Mouse (Mus musculus) limb, embryonic 13.5 days (tissue): Measurements from ENCODE around the gene Adgra3. TPM values are rescaled to one million over a fixed set of nuclear protein-coding genes. Genes with fewer than 3 reads are reported as not detected.

Experiments
- ATAC-seq: fragments of 200-750 bp; cut with Nextera tagmentation; 2 replicates; pipeline ENCODE4 v1.8.0; 2017; ENCODE audit warnings: low read depth, moderate number of reproducible peaks, moderate TSS enrichment; ENCODE audit not compliant: low FRiP score
- H3K27ac ChIP-seq: fragments of 300-500 bp; sonication (generic); 2 replicates; pipeline ENCODE4 v1.5.1; 2015; ENCODE audit warnings: inconsistent platforms, mild to moderate bottlenecking, moderate library complexity
- H3K27me3 ChIP-seq: fragments of 300-500 bp; sonication (generic); 2 replicates; pipeline ENCODE4 v1.6.1; 2015; ENCODE audit warnings: mild to moderate bottlenecking, inconsistent platforms
- H3K36me3 ChIP-seq: fragments of 300-500 bp; sonication (generic); 2 replicates; pipeline ENCODE4 v1.6.1; 2015; ENCODE audit warnings: inconsistent platforms, mild to moderate bottlenecking, moderate library complexity
- H3K4me1 ChIP-seq: fragments of 300-500 bp; sonication (generic); 2 replicates; pipeline ENCODE4 v1.6.1; 2015; ENCODE audit warnings: inconsistent platforms
- H3K4me2 ChIP-seq: fragments of 300-500 bp; sonication (generic); replicated peaks from 2 replicates; pipeline ENCODE4 v1.6.1; 2015; ENCODE audit warnings: inconsistent platforms, mild to moderate bottlenecking, moderate library complexity
- H3K4me3 ChIP-seq: fragments of 300-500 bp; sonication (generic); 2 replicates; pipeline ENCODE4 v1.5.1; 2015; ENCODE audit warnings: moderate library complexity, mild to moderate bottlenecking, inconsistent platforms
- H3K9ac ChIP-seq: fragments of 300-500 bp; sonication (generic); 2 replicates; pipeline ENCODE4 v1.6.1; 2015; ENCODE audit warnings: mild to moderate bottlenecking, inconsistent platforms
- H3K9me3 ChIP-seq: fragments of 300-500 bp; sonication (generic); 2 replicates; pipeline ENCODE4 v1.6.1; 2016; ENCODE audit warnings: inconsistent platforms
- WGBS: fragments of 180-500 bp; shearing (Covaris S2); methylation state at CpG from one replicate; pipeline ENCODE4 v1.1.7; 2015; 5-methylcytosine and 5-hydroxymethylcytosine counted together
- polyA plus RNA-seq: library from polyadenylated mRNA; unstranded; fragments of >200 nt; fragmentation: Nextera tagmentation; extraction: Ambion mirVana; gene quantifications from 2 replicates; pipeline ENCODE4 v1.2.1, GENCODE M21; 2015

Adgra3 gene
- polyA plus RNA-seq, 1 experiment from 2014 or later: 46.0 TPM

DNA sequence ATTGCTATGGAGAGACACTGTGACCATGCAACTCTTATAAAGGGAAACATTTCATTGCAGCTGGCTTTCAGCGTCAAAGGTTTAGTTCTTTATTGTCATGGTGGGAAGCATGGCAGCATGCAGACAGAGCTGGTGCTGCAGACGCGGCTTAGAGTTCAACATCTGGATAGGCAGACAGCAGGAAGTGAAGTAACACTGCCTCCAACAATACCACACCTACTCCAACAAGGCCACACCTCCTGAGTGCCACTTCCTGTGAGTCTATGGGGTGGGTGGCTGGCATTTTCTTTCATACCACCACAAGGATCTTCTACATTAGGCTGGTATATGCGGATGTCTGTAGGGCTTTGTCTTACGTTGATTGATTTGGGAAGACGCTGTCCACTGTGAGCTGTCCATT lies 29.1 kb downstream of the Adgra3 start:
- H3K27me3 ChIP-seq: no peaks in the 10 kb centered on the region
- H3K9ac ChIP-seq: no peak overlapping the region
- no peak for ATAC-seq
- peaks cover 3% of the 10 kb centered on the region for H3K36me3 ChIP-seq
- no peak overlapping the region for H3K27ac ChIP-seq
- H3K4me1 ChIP-seq: peaks cover 61% of the 10 kb centered on the region
- WGBS: 77% methylated on average over 6 of the region's 6 CpGs
- no peak overlapping the region for H3K4me2 ChIP-seq
- no peak overlapping the region for H3K4me3 ChIP-seq
- no peaks in the 10 kb centered on the region for H3K9me3 ChIP-seq

DNA sequence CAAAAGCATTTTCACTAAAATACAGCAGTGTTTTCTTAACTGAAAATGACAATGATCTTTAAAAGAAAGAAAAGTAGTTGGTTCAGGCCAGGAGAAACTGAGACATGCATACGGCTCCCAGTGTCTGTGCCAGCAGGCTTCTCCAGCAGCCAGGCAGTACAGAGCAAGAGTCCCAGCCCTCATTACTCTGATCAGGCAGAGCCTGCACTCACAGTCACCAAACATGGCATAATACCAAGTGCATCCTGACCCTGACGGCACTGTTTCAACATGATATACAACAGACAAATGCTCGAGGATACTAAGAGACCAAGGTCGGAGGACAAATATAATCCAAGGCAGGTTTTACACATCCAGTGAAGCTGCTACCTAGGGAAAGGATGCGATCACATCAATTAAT lies 31.2 kb downstream of the Adgra3 start:
- 70% methylated on average over 5 of the region's 5 CpGs for WGBS
- Histone ChIP-seq H3K4me2 (no peak overlapping the region), H3K36me3 (peaks cover 21% of the 10 kb centered on the region), H3K27me3 (no peaks in the 10 kb centered on the region), H3K4me3 (no peak overlapping the region), H3K4me1 (peaks cover 51% of the 10 kb centered on the region), H3K9me3 (no peaks in the 10 kb centered on the region), H3K27ac (no peak overlapping the region), H3K9ac (no peak overlapping the region)
- no peak for ATAC-seq

DNA sequence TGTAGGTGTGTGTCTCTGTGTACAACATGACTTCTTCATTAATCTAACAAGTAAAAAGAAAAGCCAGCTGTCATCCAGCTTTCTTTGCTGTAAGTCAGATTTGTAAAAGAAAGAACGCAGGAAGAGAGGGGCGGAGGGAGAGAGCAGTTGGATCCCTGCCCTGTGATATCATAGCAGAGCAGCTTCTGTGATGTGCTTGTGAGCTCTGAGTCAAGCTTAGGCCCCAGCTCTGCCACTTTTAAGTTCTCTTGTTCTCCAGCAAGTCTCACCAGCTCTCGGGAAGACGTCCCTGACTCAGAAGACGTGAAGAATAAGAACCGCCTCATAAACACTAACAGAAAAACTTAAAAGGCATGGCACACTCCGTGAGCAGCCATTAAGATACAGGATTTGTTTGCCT lies 31.8 kb downstream of the Adgra3 start:
- Histone ChIP-seq H3K27me3 (no peaks in the 10 kb centered on the region), H3K9me3 (no peaks in the 10 kb centered on the region), H3K36me3 (peaks cover 23% of the 10 kb centered on the region), H3K9ac (no peak overlapping the region), H3K4me1 (peaks cover 45% of the 10 kb centered on the region), H3K27ac (no peak overlapping the region), H3K4me2 (no peak overlapping the region), H3K4me3 (no peak overlapping the region)
- 62% methylated on average over 7 of the region's 7 CpGs for WGBS
- no peak for ATAC-seq

DNA sequence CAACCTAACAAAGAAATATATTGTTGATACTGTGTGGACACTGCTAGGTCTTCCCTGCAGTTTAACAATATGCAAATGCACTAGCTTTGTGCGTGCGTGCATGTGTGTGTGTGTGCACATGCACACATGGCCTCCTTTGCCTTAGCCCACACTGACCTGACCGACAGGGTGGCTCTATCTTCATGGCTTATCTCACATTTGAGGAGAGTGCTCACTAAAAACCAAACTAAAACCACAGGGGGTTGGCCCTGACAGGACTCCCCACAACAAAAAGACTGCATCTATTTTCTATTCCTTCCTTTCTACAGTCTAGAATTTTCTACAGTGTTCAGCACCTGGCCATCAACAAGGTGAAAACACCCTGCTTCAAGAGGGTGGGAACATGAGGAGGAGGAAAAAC lies 32.7 kb downstream of the Adgra3 start:
- H3K36me3 ChIP-seq: peaks cover 30% of the 10 kb centered on the region
- H3K4me3 ChIP-seq: no peak overlapping the region
- no peaks in the 10 kb centered on the region for H3K9me3 ChIP-seq
- no peak overlapping the region for H3K4me2 ChIP-seq
- H3K27ac ChIP-seq: no peak overlapping the region
- no peaks in the 10 kb centered on the region for H3K27me3 ChIP-seq
- no peak for ATAC-seq
- H3K4me1 ChIP-seq: peaks cover 37% of the 10 kb centered on the region
- 91% methylated on average over 3 of the region's 3 CpGs for WGBS
- no peak overlapping the region for H3K9ac ChIP-seq

DNA sequence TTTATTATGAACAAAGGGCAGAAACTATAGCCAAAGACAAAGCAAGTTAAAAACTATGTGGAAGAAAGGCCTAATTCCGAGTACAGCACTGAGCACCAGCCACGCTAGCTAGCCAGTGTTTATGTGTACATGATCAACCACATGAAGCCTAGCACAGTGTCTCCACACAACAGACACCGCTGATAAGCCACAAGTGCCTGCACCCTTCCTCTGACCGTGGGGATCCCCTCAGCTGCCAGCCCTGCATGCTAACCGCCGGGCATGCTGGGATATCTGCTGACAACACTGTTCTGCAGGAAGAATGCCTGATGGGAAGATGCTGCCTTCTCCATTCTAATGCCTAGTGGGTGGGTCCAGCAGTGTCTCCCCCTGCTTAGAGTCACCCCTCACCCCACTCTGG lies 34.7 kb downstream of the Adgra3 start:
- no peak for ATAC-seq
- peaks cover 45% of the 10 kb centered on the region for H3K36me3 ChIP-seq
- no peak overlapping the region for H3K4me3 ChIP-seq
- 88% methylated on average over 6 of the region's 6 CpGs for WGBS
- H3K9me3 ChIP-seq: no peaks in the 10 kb centered on the region
- peak overlapping the region; percentile 10; the same call in 1 of the 2 replicates for H3K27ac ChIP-seq
- H3K4me2 ChIP-seq: no peak overlapping the region
- H3K9ac ChIP-seq: no peak overlapping the region
- H3K4me1 ChIP-seq: peaks cover 23% of the 10 kb centered on the region
- H3K27me3 ChIP-seq: no peaks in the 10 kb centered on the region

DNA sequence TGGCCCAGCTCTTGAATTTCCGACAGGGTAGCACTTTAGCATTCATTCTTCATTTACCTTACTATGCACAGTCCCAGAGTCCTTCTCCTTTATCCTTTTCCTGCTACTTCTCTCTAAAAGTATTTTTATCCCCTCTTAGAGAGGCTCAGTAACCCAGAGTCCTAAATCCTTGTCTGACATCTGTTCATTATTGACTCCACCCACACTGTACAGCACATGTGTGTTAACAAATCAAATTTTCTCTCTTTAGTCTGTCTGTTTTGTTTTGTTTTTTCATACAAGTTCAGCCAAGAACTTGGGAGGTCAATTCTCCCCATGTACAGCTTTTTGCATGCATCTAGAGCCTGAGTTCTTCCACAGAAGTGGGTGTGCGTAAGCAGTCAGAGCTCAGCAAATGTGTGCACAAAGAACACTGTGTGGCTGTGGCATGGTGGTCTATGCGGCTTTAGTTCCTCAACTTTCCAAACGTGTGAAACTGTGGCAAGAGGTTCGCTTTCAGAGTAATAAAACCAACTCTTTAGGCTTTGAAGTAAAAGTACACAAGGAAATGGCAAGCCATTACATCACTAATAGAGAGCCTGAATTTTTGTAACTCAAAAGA lies 42.7 kb downstream of the Adgra3 start:
- H3K4me2 ChIP-seq: no peak overlapping the region
- H3K4me3 ChIP-seq: no peak overlapping the region
- no peaks in the 10 kb centered on the region for H3K9me3 ChIP-seq
- H3K36me3 ChIP-seq: peaks cover 42% of the 10 kb centered on the region
- H3K9ac ChIP-seq: no peak overlapping the region
- peaks cover 31% of the 10 kb centered on the region for H3K4me1 ChIP-seq
- peak overlapping the region; percentile 16; the same call in 1 of the 2 replicates for H3K27ac ChIP-seq
- no peaks in the 10 kb centered on the region for H3K27me3 ChIP-seq
- peak; percentile 80 for ATAC-seq
- WGBS: 44% methylated on average over 5 of the region's 5 CpGs

DNA sequence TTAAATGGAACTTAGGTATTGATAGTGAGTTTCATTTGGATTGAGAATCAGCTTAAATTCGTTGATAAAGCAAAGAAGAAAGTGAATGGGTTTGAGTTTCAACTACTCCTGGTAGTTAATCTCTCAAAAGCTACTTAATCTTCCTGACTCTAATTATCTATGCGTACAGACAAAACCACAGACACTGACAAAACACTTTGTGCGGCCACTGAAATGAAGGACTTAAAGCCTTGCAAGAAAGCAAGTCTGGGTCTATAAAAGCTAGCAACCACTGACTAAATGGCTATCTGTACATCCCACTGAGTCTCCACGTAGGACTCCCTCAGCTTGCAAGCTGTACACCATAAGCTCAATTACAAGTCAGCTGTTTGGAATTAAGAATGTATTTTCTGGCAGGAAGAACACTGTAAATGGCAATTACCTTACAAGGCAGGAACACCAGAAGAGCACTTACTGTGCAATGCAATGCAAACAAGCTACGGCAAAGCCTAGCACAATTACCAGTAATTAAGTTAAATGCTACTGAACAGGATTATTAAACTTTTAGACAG lies 43.6 kb downstream of the Adgra3 start:
- H3K4me3 ChIP-seq: no peak overlapping the region
- no peak overlapping the region for H3K9ac ChIP-seq
- H3K27ac ChIP-seq: peak overlapping the region; percentile 16; the same call in 1 of the 2 replicates
- H3K36me3 ChIP-seq: peaks cover 42% of the 10 kb centered on the region
- no peaks in the 10 kb centered on the region for H3K9me3 ChIP-seq
- no peak overlapping the region for H3K4me2 ChIP-seq
- peaks cover 31% of the 10 kb centered on the region for H3K4me1 ChIP-seq
- 31% methylated on average over 5 of the region's 5 CpGs for WGBS
- no peak for ATAC-seq
- H3K27me3 ChIP-seq: no peaks in the 10 kb centered on the region

DNA sequence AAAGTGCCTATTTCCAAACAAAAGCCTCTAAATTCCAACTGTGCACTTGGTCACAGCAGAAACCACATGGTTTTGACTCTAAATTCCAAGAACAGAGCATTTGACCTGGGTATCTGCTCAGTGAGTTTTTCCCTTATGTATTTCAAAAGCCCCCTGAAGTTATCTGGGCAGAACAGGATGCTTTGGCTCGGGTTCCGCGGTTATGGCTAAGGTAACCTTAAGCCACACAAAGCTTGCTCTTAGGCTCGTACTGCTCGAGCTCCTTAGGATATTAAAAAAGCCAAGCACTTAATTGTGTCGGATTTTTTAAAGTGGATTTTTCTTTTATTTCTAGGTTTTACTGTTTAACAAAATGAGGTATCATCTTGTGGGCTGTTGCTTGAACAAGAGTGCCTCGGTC lies 44.1 kb downstream of the Adgra3 start:
- Histone ChIP-seq H3K4me2 (no peak overlapping the region), H3K27me3 (no peaks in the 10 kb centered on the region), H3K4me3 (no peak overlapping the region), H3K9me3 (no peaks in the 10 kb centered on the region), H3K27ac (no peak overlapping the region), H3K36me3 (peaks cover 37% of the 10 kb centered on the region), H3K4me1 (peaks cover 31% of the 10 kb centered on the region), H3K9ac (no peak overlapping the region)
- ATAC-seq: no peak
- WGBS: 45% methylated on average over 7 of the region's 7 CpGs

DNA sequence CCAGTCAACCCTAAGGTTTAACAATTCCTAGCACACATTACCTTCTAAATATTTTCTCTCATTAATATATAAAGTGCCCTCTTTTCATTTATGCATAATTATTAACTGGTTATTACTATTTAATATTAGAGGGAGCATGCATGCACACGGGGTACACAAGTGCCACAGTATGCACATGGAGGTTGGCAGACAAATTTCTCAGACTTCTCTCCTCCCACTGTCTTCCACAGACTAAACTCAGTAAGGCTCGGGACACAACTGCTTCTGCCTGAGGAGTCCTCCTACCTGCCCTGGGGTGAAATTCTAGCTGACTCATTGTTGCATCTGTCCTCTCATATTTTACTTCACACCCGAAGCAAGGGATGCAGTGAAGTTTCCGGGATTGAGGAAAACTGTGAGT lies 44.8 kb downstream of the Adgra3 start:
- Histone ChIP-seq H3K27ac (no peak overlapping the region), H3K36me3 (peaks cover 40% of the 10 kb centered on the region), H3K9me3 (no peaks in the 10 kb centered on the region), H3K4me3 (no peak overlapping the region), H3K27me3 (no peaks in the 10 kb centered on the region), H3K9ac (no peak overlapping the region), H3K4me1 (peaks cover 31% of the 10 kb centered on the region), H3K4me2 (no peak overlapping the region)
- no peak for ATAC-seq
- 73% methylated on average over 4 of the region's 4 CpGs for WGBS

DNA sequence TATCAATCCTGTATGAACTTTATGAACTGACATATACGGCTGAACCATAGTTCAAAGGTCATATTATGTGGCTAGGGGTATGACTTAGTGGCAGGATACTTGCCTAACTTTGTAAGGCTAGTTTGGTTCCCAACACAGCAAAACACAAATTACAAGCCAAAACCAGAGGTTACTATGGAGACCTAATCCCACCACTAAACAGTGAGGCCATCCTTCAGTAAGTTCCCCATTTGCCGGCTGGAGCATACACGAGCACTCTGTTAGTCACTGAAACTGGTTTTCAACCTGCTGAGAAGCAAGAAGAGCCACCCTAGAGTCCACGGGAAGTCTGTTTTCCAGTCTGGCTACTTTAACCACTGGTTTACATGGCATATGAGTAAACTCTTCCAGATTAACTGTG lies 50.0 kb downstream of the Adgra3 start:
- Histone ChIP-seq H3K27me3 (no peaks in the 10 kb centered on the region), H3K36me3 (peaks cover 62% of the 10 kb centered on the region), H3K9me3 (no peaks in the 10 kb centered on the region), H3K4me3 (no peak overlapping the region), H3K27ac (no peak overlapping the region), H3K4me1 (no peaks in the 10 kb centered on the region), H3K9ac (no peak overlapping the region), H3K4me2 (no peak overlapping the region)
- WGBS: 63% methylated on average over 4 of the region's 4 CpGs
- ATAC-seq: no peak

DNA sequence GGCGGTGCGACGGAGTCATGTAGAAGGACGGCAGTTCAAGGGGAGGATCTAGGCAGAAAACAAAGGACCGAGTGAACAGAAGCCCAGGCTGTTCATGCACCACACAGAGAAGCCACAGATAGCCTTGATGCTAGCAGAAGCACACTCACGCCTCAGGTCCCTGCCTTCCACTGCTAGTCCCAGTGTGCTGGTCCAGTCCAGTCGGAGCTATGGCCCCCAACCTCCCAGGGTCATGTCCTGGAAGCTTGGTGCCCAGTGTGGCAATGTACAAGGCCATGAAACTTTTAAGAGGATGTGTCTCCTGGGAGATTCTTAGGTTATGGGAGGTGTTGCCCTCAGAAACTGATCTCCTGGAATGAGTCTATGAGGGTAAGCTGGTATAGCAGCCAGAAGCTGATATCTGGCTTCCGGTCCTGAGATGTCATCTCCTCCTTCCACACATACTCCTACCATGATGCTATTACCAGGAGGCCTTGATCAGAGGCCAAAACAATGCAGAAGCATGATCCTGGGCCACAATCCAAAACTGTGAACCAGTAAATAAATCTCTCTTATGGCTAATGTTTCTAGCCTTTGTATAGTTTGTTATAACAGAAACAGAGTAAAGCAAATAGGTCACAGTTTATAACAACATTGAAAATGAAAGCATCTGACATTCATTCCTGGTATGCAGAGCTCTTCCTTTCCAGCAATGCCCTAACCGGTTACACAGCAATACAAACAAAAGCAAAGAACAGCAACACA lies 51.7 kb downstream of the Adgra3 start:
- Histone ChIP-seq H3K4me3 (no peak overlapping the region), H3K36me3 (peaks cover 61% of the 10 kb centered on the region), H3K27ac (no peak overlapping the region), H3K4me2 (no peak overlapping the region), H3K9me3 (no peaks in the 10 kb centered on the region), H3K4me1 (no peaks in the 10 kb centered on the region), H3K27me3 (no peaks in the 10 kb centered on the region), H3K9ac (no peak overlapping the region)
- 91% methylated on average over 9 of the region's 9 CpGs for WGBS
- no peak for ATAC-seq

DNA sequence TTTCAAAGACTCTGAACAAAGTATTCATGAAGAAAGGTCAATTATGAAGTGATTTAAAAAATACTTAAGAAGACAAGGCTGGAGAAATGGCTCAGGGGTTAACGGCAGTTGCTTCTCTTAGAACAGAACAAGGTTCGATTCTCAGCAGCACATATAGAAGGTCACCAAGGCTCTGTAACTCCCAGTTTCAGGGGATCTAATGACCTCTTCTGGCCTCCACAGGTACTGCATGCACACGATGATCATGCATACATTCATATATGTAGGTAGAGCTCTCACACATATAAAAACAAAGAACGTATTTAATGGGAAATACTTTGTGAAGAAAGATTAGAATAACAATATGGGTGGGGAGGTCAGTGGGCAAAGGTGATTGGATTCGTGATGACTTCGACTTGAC lies 56.5 kb downstream of the Adgra3 start:
- Histone ChIP-seq H3K4me3 (no peak overlapping the region), H3K4me2 (no peak overlapping the region), H3K4me1 (no peaks in the 10 kb centered on the region), H3K27ac (no peak overlapping the region), H3K27me3 (no peaks in the 10 kb centered on the region), H3K9me3 (no peaks in the 10 kb centered on the region), H3K36me3 (peaks cover 71% of the 10 kb centered on the region), H3K9ac (no peak overlapping the region)
- whole genome bisulfite sequencing: 87% methylated on average over 6 of the region's 6 CpGs
- no peak for ATAC-seq
